Mouse (Mus musculus) gastrocnemius, adult 18-20 months (tissue): ENCODE results near the gene Cerk. TPM values are rescaled to one million over a fixed set of nuclear protein-coding genes. Genes with fewer than 3 reads are reported as not detected.
"Not testable (repeated sequence)": the region's sequence is repeated elsewhere in the genome, so short reads cannot be mapped to it uniquely, and the experiment has no call there.

Experiments used
- DNase-seq: peaks from one replicate; pipeline ENCODE4 v3.0.0; 2021; ENCODE audit warnings: low spot score
- total RNA-seq, 2 experiments: library from RNA; stranded (reverse); gene quantifications; 2 replicates each; pipeline ENCODE4 v1.2.3; 2021

Cerk gene
- total RNA-seq, 2 experiments from 2014 or later = 4.3 to 5.1 TPM

GRCm38 (mm10) chr15:86212193-86212592, 26.3 kb upstream of the Cerk start:
- DNase-seq = not testable (repeated sequence)

GRCm38 (mm10) chr15:86206385-86206784, 20.4 kb upstream of the Cerk start:
- no peak for DNase-seq

GRCm38 (mm10) chr15:86205300-86205699, 19.4 kb upstream of the Cerk start:
- peak; percentile 54 for DNase-seq

- DNase-seq = peak; percentile 42
Measured at GRCm38 (mm10) chr15:86203942-86204561, 18.1 kb upstream of the Cerk start.

GRCm38 (mm10) chr15:86203292-86203793, 17.4 kb upstream of the Cerk start:
- no peak for DNase-seq

- DNase-seq = no peak
Measured at GRCm38 (mm10) chr15:86202640-86203039, 16.7 kb upstream of the Cerk start.

GRCm38 (mm10) chr15:86201696-86202330, 15.9 kb upstream of the Cerk start:
- DNase-seq = no peak

- DNase-seq = no peak
Measured at GRCm38 (mm10) chr15:86201095-86201494, 15.2 kb upstream of the Cerk start.

GRCm38 (mm10) chr15:86200169-86200568, 14.2 kb upstream of the Cerk start:
- DNase-seq = no peak

- DNase-seq = no peak
Measured at GRCm38 (mm10) chr15:86199482-86199881, 13.5 kb upstream of the Cerk start.

- DNase-seq = no peak
Measured at GRCm38 (mm10) chr15:86199052-86199451, 13.1 kb upstream of the Cerk start.

- not testable (repeated sequence) for DNase-seq
Measured at GRCm38 (mm10) chr15:86194676-86195453, 8.9 kb upstream of the Cerk start.

- no peak for DNase-seq
Measured at GRCm38 (mm10) chr15:86191933-86192332, 6.0 kb upstream of the Cerk start.

GRCm38 (mm10) chr15:86191505-86191904, 5.6 kb upstream of the Cerk start:
- DNase-seq = no peak

- DNase-seq = no peak
Measured at GRCm38 (mm10) chr15:86190387-86190786, 4.4 kb upstream of the Cerk start.

GRCm38 (mm10) chr15:86188746-86189470, 3.0 kb upstream of the Cerk start:
- peak; percentile 94 for DNase-seq

- peak; percentile 58 for DNase-seq
Measured at GRCm38 (mm10) chr15:86188186-86188585, 2.2 kb upstream of the Cerk start.

GRCm38 (mm10) chr15:86186686-86187085, 745 bp upstream of the Cerk start:
- no peak for DNase-seq

GRCm38 (mm10) chr15:86184851-86185688, 871 bp downstream of the Cerk start:
- peak; percentile 42 for DNase-seq

- no peak for DNase-seq
Measured at GRCm38 (mm10) chr15:86184071-86184470, 1.9 kb downstream of the Cerk start.

GRCm38 (mm10) chr15:86183484-86183883, 2.5 kb downstream of the Cerk start:
- no peak for DNase-seq
